Mouse (Mus musculus) stomach, postnatal 0 days (tissue): ENCODE measurements around the gene Pnkp. TPM values are rescaled to one million over a fixed set of nuclear protein-coding genes. Genes with fewer than 3 reads are reported as not detected.

Experiments
- ATAC-seq: fragments of 200-750 bp; cut with Nextera tagmentation; 2 replicates; pipeline ENCODE4 v1.8.0; 2017; ENCODE audit not compliant: low FRiP score, low TSS enrichment
- DNase-seq: peaks from one replicate; pipeline ENCODE4 v3.0.0-alpha.2; 2016; ENCODE audit warnings: low spot score
- H3K27ac ChIP-seq: fragments of 300-500 bp; sonication (generic); replicated peaks from 2 replicates; pipeline ENCODE4 v1.5.1; 2014; ENCODE audit warnings: mild to moderate bottlenecking, control low read depth
- H3K27me3 ChIP-seq: fragments of 300-500 bp; sonication (generic); 2 replicates; pipeline ENCODE4 v1.6.1; 2014; ENCODE audit warnings: low read length; ENCODE audit not compliant: control insufficient read depth, insufficient read depth
- H3K36me3 ChIP-seq: fragments of 300-500 bp; sonication (generic); 2 replicates; pipeline ENCODE4 v1.6.1; 2014; ENCODE audit warnings: low read length, mixed read lengths; ENCODE audit not compliant: control insufficient read depth, insufficient read depth
- H3K4me1 ChIP-seq: fragments of 300-500 bp; sonication (generic); replicated peaks from 2 replicates; pipeline ENCODE4 v1.6.1; 2014; ENCODE audit warnings: antibody characterized with exemption; ENCODE audit not compliant: control insufficient read depth, insufficient read depth
- H3K4me2 ChIP-seq: fragments of 300-500 bp; sonication (generic); replicated peaks from 2 replicates; pipeline ENCODE4 v1.6.1; 2014; ENCODE audit warnings: low read depth, mild to moderate bottlenecking, control low read depth, moderate library complexity
- H3K4me3 ChIP-seq: fragments of 300-500 bp; sonication (generic); 2 replicates; pipeline ENCODE4 v1.5.1; 2014; ENCODE audit warnings: low read depth, low read length, control low read depth
- H3K9ac ChIP-seq: fragments of 300-500 bp; sonication (generic); 2 replicates; pipeline ENCODE4 v1.6.1; 2014; ENCODE audit warnings: mild to moderate bottlenecking, low read length, control low read depth, mixed read lengths
- H3K9me3 ChIP-seq: fragments of 300-500 bp; sonication (generic); 2 replicates; pipeline ENCODE4 v1.6.1; 2016; ENCODE audit warnings: low read length; ENCODE audit not compliant: control insufficient read depth
- CTCF ChIP-seq: IDR thresholded peaks from 2 replicates; pipeline ENCODE4 v1.5.1; 2016; ENCODE audit warnings: antibody characterized with exemption, low read depth, mild to moderate bottlenecking, moderate library complexity
- EP300 ChIP-seq: optimal IDR thresholded peaks from 2 replicates; pipeline ENCODE3; 2016; ENCODE audit warnings: antibody characterized with exemption
- WGBS: fragments of 180-500 bp; shearing (Covaris S2); extraction: QIAGEN DNeasy Blood & Tissue Kit; methylation state at CpG from one replicate; pipeline ENCODE4 v1.1.7; 2014; 5-methylcytosine and 5-hydroxymethylcytosine counted together
- polyA plus RNA-seq: library from polyadenylated mRNA; unstranded; fragments of >200 nt; fragmentation: Nextera tagmentation; extraction: Ambion mirVana; gene quantifications from 2 replicates; pipeline ENCODE4 v1.2.1, GENCODE M21; 2015

Pnkp gene
- polyA plus RNA-seq, 1 experiment from 2014 or later = 23.5 TPM

DNA sequence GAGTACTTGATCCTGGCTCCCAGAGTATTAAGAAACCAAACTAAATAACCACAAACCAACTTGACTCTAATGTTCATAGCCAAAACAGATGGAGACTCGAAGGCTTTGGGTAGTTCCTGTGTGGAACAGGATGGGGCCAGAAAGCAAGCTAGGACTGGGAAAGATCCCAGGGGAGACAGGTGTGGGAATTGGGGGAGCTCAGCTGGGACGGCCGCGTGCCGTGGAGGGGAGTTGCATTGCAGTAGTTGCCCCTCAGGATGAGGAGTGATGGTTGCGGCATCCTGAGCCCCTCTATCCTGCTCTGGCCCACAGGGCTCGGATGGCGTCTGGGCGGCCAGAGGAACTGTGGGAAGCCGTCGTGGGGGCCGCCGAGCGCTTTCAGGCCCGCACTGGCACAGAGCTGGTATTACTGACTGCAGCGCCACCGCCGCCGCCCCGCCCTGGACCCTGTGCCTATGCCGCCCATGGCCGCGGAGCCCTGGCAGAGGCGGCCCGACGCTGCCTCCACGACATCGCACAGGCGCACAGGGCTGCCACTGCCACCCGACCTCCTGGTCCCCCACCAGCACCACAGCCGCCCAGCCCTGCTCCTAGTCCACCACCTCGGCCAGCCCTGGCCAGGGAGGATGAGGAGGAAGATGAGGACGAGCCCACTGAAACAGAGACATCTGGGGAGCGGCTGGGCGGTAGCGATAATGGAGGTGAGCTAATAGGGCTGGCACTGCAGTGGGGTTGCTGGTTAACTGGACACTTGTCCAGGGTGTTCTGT lies 4.5 kb upstream of the Pnkp start:
- WGBS = 91% methylated on average over 35 of the region's 36 CpGs
- no peak for ATAC-seq
- no peak overlapping the region for H3K27ac ChIP-seq
- TF ChIP-seq CTCF = no peak
- no peak for TF ChIP-seq EP300
- no peak overlapping the region for H3K4me3 ChIP-seq
- H3K36me3 ChIP-seq = no peaks in the 10 kb centered on the region; the same call in 1 of the 2 replicates
- H3K9me3 ChIP-seq = no peaks in the 10 kb centered on the region
- H3K4me2 ChIP-seq = no peak overlapping the region
- H3K27me3 ChIP-seq = no peaks in the 10 kb centered on the region
- DNase-seq = no peak
- H3K4me1 ChIP-seq = peaks cover 12% of the 10 kb centered on the region
- no peak overlapping the region for H3K9ac ChIP-seq

- no peak for TF ChIP-seq EP300
Measured at GRCm38 (mm10) chr7:44853065-44853464, 3.9 kb upstream of the Pnkp start.

DNA sequence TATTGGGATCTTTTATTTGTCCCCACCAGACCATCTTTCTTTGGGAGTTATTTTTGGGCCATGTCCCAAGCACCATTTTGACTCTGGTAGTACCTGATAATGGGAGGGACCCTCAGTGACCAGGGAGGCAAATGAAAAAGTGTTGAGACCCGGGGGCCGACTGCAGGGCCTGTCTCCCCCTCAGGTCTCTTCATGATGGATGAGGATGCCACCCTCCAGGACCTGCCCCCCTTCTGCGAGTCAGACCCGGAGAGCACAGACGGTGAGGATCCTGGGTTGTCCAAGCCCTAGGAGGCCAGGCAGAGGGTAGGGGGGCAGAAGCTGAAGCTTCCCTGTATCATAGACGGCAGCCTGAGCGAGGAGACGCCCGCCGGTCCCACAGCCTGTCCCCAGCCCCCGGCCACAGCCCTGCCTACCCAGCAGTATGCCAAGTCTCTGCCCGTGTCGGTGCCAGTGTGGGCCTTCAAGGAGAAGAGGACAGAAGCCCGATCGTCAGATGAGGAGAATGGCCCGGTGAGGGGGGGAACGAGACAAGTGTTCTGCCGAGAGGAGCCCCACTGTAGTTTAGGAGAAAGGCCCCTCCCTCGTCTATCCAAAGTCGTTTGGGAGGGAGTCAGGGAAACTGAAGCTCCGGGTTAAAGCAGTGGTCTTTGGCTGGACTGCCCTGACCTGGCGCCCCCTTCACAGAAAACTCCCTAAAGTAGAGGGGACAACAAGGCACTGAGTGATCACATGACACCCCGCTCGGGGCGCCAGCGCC lies 3.2 kb upstream of the Pnkp start:
- H3K4me3 ChIP-seq = peak overlapping the region; percentile 57
- TF ChIP-seq CTCF (no peak), EP300 (no peak)
- peak overlapping the region; percentile 72 for H3K9ac ChIP-seq
- no peaks in the 10 kb centered on the region for H3K27me3 ChIP-seq
- H3K9me3 ChIP-seq = no peaks in the 10 kb centered on the region
- ATAC-seq (no peak), DNase-seq (no peak)
- H3K4me1 ChIP-seq = peaks cover 10% of the 10 kb centered on the region
- H3K27ac ChIP-seq = peak overlapping the region; percentile 88
- H3K36me3 ChIP-seq = no peaks in the 10 kb centered on the region; the same call in 1 of the 2 replicates
- H3K4me2 ChIP-seq = peak overlapping the region; percentile 88
- 27% methylated on average over 26 of the region's 26 CpGs for WGBS

More at GRCm38 (mm10) chr7:44853065-44853464, 3.9 kb upstream of the Pnkp start:
- Histone ChIP-seq H3K9me3 (no peaks in the 10 kb centered on the region), H3K27ac (no peak overlapping the region), H3K27me3 (no peaks in the 10 kb centered on the region), H3K4me2 (0 out of 2 replicates have a peak overlapping the region, but pooled peaks have one; percentile 88), H3K36me3 (no peaks in the 10 kb centered on the region; the same call in 1 of the 2 replicates), H3K4me3 (no peak overlapping the region), H3K4me1 (peaks cover 10% of the 10 kb centered on the region), H3K9ac (no peak overlapping the region)
- 94% methylated on average over 2 of the region's 2 CpGs for WGBS
- ATAC-seq (no peak), DNase-seq (no peak)

GRCm38 (mm10) chr7:44854356-44855031 lies 2.4 kb upstream of the Pnkp start:
- Histone ChIP-seq H3K4me3 (peak overlapping the region; percentile 57), H3K36me3 (no peaks in the 10 kb centered on the region; the same call in 1 of the 2 replicates), H3K9me3 (no peaks in the 10 kb centered on the region), H3K27ac (peak overlapping the region; percentile 88), H3K4me2 (peak overlapping the region; percentile 88), H3K9ac (peak overlapping the region; percentile 72), H3K4me1 (peaks cover 10% of the 10 kb centered on the region), H3K27me3 (no peaks in the 10 kb centered on the region)
- ATAC-seq (peak; percentile 82), DNase-seq (peak; percentile 95)
- 0 out of 2 replicates have a peak, but pooled peaks have one; percentile 1 for TF ChIP-seq CTCF
- no peak for TF ChIP-seq EP300
- 1% methylated on average over 45 of the region's 45 CpGs for WGBS

DNA sequence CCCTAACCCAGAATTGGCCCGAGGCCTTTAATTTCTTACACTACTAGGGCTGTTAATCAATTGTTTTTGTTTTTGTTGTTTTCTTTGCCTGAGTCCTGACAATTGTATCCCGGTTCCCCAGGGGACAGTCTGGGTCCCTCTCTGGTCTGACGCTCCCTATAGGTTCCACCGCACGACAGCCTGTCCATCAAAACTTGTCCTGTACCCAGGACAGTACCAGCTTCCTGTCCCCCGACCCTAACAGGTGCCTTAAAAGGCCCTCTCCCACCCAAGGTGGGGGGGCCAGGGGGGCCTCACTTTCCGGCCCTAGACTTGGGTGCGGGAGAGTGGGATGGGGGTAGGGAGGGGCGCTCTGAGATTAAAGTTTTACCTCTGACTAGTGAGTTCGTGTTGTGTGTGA lies 1.9 kb upstream of the Pnkp start:
- ATAC-seq (peak; percentile 3; the same call in 1 of the 2 replicates), DNase-seq (no peak)
- peak overlapping the region; percentile 88 for H3K27ac ChIP-seq
- 34% methylated on average over 10 of the region's 10 CpGs for WGBS
- no peaks in the 10 kb centered on the region for H3K27me3 ChIP-seq
- H3K36me3 ChIP-seq = no peaks in the 10 kb centered on the region; the same call in 1 of the 2 replicates
- H3K4me3 ChIP-seq = peak overlapping the region; percentile 57
- peak overlapping the region; percentile 88 for H3K4me2 ChIP-seq
- no peaks in the 10 kb centered on the region for H3K9me3 ChIP-seq
- H3K4me1 ChIP-seq = peaks cover 10% of the 10 kb centered on the region
- TF ChIP-seq EP300 (peak; percentile 67), CTCF (no peak)
- H3K9ac ChIP-seq = 0 out of 2 replicates have a peak overlapping the region, but pooled peaks have one; percentile 72
